Mouse (Mus musculus): Measurements from ENCODE around the gene Cracr2b. TPM values are rescaled to one million over a fixed set of nuclear protein-coding genes. Genes with fewer than 3 reads are reported as not detected.
A peak's percentile ranks its signal among the peaks of the same experiment; 100 is the strongest.

Cracr2b gene
- polyA plus RNA-seq, 1 experiment from 2014 or later = 7.7 TPM

DNA sequence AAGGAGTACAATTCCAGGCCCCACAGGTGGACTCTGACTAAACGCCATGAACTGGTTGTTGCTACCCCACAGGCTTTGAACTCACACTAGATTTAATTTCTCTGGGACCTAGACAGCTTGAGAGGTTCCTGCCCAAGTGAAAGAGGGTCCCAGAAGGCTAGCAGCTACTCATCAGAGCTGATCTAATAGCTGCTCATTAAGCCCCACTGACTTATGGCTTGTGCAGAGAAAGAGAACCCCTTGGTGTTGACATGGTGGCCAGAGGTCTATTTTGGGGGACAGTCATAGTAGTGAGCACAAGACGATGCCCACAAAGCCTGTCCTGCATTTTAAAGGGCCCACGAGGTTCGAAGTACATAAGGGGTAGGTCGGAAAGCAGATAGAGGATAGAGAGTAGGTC lies 13.3 kb downstream of the Cracr2b start:
- no peak overlapping the region for H3K27ac ChIP-seq
- H3K4me1 ChIP-seq (replicated peaks) = peaks cover 52% of the 10 kb centered on the region

DNA sequence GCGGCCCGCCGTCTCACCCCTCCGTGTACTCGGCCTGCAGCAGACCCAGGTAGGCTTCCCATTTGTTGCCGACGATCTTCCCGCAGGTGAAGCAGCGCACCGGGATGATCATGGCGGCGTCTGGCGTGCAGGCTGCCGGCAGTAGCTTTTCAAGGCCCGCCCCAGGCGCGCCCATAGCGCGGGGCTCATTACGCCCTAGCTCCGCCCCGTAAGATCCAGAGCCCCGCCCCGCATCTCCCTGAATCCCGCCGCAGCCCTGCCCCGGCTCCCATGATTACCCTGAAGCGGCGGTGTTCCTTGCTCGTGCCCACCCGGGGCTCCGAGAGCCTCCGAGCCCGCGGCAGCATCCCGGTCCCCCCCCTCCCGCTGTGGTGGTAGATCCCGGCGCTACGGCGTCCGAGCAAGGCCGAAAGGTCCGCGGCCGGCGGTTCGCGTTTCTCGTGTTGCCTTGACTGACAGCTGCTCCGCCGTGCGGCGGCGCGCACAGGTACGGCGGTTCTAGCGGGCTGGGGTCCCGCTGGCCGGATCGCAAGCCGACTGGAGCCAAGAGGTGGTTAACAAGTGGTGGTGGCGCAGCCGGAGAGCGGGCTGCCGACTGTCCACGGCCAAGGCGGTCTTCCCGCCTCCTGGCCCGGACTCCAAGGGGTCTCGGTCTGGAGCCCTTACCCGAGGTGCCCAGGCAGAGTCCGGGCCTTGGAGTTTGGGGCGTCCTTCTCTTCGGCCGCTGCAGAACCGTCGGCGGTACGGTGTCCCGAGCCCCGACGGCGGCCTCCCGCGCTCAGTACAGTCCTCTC lies 14.3 kb downstream of the Cracr2b start, which contains the start of the genes Polr2l and Tspan4:
Polr2l (minus strand) TSS at position 122 of the 794 bp plus-strand sequence.
Tspan4 (plus strand) TSS at position 230 of the 794 bp plus-strand sequence.
- under 1% methylated on average over 87 of the region's 87 CpGs for WGBS
- Histone ChIP-seq H3K4me3 (replicated peaks) (peak within 1 kb of the TSS; percentile 73), H3K4me2 (peak within 1 kb of the TSS; percentile 92), H3K36me3 (peaks cover 25% of the 10 kb centered on the region), H3K27ac (peak within 1 kb of the TSS; percentile 87), H3K27me3 (peaks cover 1% of the 10 kb centered on the region; the same call in 1 of the 2 replicates), H3K4me1 (replicated peaks) (peaks cover 45% of the 10 kb centered on the region), H3K9me3 (no peaks in the 10 kb centered on the region), H3K9ac (replicated peaks) (peak within 1 kb of the TSS; percentile 82)
- peak; percentile 29; the same call in 1 of the 2 replicates for ATAC-seq (ENCODE audit: insufficient number of reproducible peaks, insufficient read depth, low FRiP score, low TSS enrichment, low read depth)

More for the DNA sequence above, 13.3 kb downstream of the Cracr2b start:
- Histone ChIP-seq H3K4me3 (replicated peaks) (peak overlapping the region; percentile 73), H3K36me3 (peaks cover 35% of the 10 kb centered on the region), H3K27me3 (no peaks in the 10 kb centered on the region), H3K9me3 (no peaks in the 10 kb centered on the region), H3K9ac (replicated peaks) (peak overlapping the region; percentile 82), H3K4me2 (peak overlapping the region; percentile 92)
- 10% methylated on average over 5 of the region's 5 CpGs for WGBS
- no peak for ATAC-seq (ENCODE audit: insufficient number of reproducible peaks, insufficient read depth, low FRiP score, low TSS enrichment, low read depth)

DNA sequence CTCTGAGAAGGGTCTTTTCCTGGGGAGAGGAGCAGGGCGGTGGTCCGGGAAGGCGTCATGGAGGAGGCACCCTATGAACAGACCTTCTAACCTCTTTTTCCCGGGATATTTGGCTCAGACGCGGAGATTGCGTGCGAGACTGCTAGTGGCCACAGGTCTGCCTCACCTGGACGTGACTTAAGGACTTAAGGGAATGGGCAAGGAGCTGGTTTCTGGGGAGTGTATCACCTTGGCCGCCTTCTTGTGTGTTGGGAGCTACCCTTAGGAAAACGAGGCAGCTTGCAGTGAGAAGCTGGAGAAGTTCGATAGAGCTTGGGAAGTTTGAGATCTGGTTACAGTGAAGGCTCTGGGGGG lies 14.9 kb downstream of the Cracr2b start:
- peak overlapping the region; percentile 92 for H3K4me2 ChIP-seq

DNA sequence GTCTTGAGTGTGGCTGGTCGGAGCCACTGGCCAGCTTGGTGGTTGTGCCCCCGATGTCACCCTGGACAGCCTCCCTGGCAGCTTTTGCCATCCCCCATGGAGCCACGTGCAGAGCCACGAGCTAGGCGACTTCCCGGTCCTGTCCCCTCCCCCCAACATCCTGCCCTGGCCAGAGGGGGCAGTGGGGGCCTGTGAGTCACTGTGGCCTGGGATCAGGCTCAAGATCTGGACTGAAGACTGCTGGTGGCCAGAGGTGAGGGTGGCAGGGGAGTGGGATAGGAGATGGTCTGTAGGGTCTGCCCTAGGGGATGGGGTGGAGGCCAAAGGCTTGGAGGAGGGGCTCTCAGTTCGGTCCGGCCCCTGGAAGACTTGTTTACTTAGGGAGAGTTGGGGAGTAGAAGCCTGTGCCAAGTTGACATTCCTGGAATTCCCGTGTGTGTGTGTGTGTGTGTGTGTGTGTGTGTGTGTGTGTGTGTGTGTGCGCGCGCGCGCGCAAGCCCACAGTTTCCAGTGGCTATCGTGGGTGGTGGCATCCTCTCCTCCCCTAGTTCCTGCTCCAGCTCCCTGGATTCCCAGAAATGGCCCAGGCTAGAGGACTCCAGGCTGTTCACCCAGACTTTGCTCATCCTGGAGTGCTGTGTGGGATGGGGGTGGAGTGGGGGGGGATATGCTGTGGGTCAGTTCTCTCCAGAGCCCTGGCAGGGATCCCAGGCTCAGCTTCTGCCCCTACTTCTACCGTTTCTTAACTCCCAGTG lies 15.5 kb downstream of the Cracr2b start:
- H3K4me1 ChIP-seq (replicated peaks) = peaks cover 51% of the 10 kb centered on the region
- WGBS = under 1% methylated on average over 11 of the region's 17 CpGs
- peak; percentile 32; the same call in 1 of the 2 replicates for ATAC-seq (ENCODE audit: insufficient number of reproducible peaks, insufficient read depth, low FRiP score, low TSS enrichment, low read depth)

More for the DNA sequence above, 14.9 kb downstream of the Cracr2b start:
- no peaks in the 10 kb centered on the region for H3K9me3 ChIP-seq
- WGBS = 2% methylated on average over 12 of the region's 12 CpGs
- ATAC-seq (ENCODE audit: insufficient number of reproducible peaks, insufficient read depth, low FRiP score, low TSS enrichment, low read depth) = no peak
- peaks cover 19% of the 10 kb centered on the region for H3K36me3 ChIP-seq
- peak overlapping the region; percentile 87 for H3K27ac ChIP-seq
- H3K4me1 ChIP-seq (replicated peaks) = peaks cover 45% of the 10 kb centered on the region
- H3K4me3 ChIP-seq (replicated peaks) = peak overlapping the region; percentile 73
- H3K9ac ChIP-seq (replicated peaks) = peak overlapping the region; percentile 82
- H3K27me3 ChIP-seq = peaks cover 3% of the 10 kb centered on the region; the same call in 1 of the 2 replicates

DNA sequence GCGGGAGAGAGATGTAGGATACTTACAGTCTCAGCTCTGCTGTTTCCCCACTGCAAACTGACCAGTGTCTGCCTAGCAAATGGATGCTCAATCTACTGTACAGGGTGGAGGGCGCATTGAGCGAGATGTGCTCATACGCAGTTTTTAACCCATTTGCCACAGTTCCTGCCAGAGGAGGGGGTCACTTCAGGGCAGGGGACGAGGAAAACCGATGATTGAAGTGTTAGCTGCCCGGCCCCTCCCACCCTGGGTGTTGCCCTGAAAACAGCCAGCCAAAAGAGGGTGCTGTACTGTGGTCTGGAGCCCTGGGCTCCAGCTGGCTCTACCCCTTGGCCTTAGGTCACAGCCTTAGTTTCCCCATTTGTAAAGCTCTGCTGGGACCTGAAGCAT lies 16.1 kb downstream of the Cracr2b start:
- peaks cover 56% of the 10 kb centered on the region for H3K4me1 ChIP-seq (replicated peaks)

More for the DNA sequence above, 15.5 kb downstream of the Cracr2b start:
- H3K36me3 ChIP-seq = peaks cover 13% of the 10 kb centered on the region
- peak overlapping the region; percentile 73 for H3K4me3 ChIP-seq (replicated peaks)
- H3K27ac ChIP-seq = peak overlapping the region; percentile 87
- peaks cover 8% of the 10 kb centered on the region for H3K27me3 ChIP-seq
- no peaks in the 10 kb centered on the region for H3K9me3 ChIP-seq
- peak overlapping the region; percentile 92 for H3K4me2 ChIP-seq
- peak overlapping the region; percentile 82 for H3K9ac ChIP-seq (replicated peaks)

DNA sequence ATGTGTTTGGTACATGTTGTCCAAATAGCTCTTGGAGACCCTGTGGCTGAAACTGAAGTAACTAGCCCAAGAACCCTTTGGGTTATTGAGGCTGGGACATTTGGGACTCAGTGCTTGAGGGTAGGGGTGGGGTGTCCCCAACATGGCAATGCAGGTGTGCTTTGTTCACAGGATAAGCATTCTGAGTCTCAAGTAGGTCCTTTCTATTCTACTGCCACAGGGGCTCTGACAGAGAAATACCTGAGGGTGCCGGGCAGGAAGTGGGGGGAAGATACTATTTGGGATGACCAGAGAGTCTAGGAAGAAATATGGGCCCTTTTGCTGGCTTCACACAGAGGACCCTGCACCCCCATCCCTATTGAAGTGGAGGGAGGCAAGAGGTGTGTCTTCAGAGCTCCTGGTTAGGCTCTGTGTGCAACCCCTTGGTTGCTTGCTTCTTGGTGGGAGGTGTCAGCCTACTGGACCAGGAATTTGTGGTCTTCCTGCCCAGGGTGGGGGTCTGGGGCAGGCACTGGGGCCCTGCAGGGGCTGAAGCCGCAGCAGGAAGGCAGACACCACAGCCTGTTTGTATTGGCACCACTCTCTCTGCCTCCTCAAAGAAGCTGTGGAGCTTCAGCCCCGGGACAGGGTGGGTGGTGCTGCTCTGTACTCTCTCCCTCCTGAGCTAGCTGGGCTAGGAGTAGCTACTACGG lies 16.8 kb downstream of the Cracr2b start:
- Histone ChIP-seq H3K4me1 (replicated peaks) (peaks cover 64% of the 10 kb centered on the region), H3K4me2 (peak overlapping the region; percentile 92), H3K27me3 (peaks cover 21% of the 10 kb centered on the region), H3K9ac (replicated peaks) (peak overlapping the region; percentile 42; the same call in 1 of the 2 replicates), H3K36me3 (peaks cover 2% of the 10 kb centered on the region), H3K9me3 (no peaks in the 10 kb centered on the region), H3K27ac (peak overlapping the region; percentile 87), H3K4me3 (replicated peaks) (0 out of 2 replicates have a peak overlapping the region, but pooled peaks have one; percentile 73)
- 58% methylated on average over 4 of the region's 4 CpGs for whole genome bisulfite sequencing
- no peak for ATAC-seq (ENCODE audit: insufficient number of reproducible peaks, insufficient read depth, low FRiP score, low TSS enrichment, low read depth)

More for the DNA sequence above, 16.1 kb downstream of the Cracr2b start:
- no peak for ATAC-seq (ENCODE audit: insufficient number of reproducible peaks, insufficient read depth, low FRiP score, low TSS enrichment, low read depth)
- Histone ChIP-seq H3K36me3 (peaks cover 10% of the 10 kb centered on the region), H3K9ac (replicated peaks) (peak overlapping the region; percentile 82), H3K4me2 (peak overlapping the region; percentile 92), H3K27ac (peak overlapping the region; percentile 87), H3K27me3 (peaks cover 14% of the 10 kb centered on the region), H3K4me3 (replicated peaks) (peak overlapping the region; percentile 73), H3K9me3 (no peaks in the 10 kb centered on the region)
- 17% methylated on average over 7 of the region's 7 CpGs for WGBS

DNA sequence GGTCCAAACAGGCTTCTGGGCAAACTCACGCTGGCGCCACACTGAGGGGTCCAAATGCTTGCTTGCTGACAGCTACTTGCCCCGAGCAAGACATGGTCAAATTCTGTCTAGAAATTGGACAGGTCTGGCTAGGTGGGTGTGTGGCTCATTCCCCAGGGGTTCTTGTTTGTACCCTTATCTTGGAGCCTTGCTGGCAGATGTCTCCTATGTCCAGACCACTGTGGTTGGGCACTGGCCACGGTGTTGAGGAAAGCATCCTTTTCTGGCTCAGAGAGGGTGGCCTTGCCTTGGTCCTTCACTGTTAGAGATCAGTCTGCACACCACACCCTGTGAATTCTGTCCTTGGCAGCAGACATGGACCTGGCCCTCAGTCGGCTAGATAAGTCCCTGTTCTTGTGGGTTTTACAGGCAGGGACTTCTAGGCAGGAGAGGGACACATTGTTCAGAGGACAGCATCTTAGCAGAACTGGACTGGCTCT lies 17.4 kb downstream of the Cracr2b start:
- peak overlapping the region; percentile 92; the same call in 1 of the 2 replicates for H3K4me2 ChIP-seq
- H3K9me3 ChIP-seq = no peaks in the 10 kb centered on the region
- H3K4me1 ChIP-seq (replicated peaks) = peaks cover 66% of the 10 kb centered on the region
- H3K9ac ChIP-seq (replicated peaks) = peak overlapping the region; percentile 42; the same call in 1 of the 2 replicates
- no peak for ATAC-seq (ENCODE audit: insufficient number of reproducible peaks, insufficient read depth, low FRiP score, low TSS enrichment, low read depth)
- H3K36me3 ChIP-seq = no peaks in the 10 kb centered on the region
- peaks cover 27% of the 10 kb centered on the region for H3K27me3 ChIP-seq
- peak overlapping the region; percentile 87 for H3K27ac ChIP-seq
- H3K4me3 ChIP-seq (replicated peaks) = 0 out of 2 replicates have a peak overlapping the region, but pooled peaks have one; percentile 0
- WGBS = 82% methylated on average over 5 of the region's 5 CpGs

DNA sequence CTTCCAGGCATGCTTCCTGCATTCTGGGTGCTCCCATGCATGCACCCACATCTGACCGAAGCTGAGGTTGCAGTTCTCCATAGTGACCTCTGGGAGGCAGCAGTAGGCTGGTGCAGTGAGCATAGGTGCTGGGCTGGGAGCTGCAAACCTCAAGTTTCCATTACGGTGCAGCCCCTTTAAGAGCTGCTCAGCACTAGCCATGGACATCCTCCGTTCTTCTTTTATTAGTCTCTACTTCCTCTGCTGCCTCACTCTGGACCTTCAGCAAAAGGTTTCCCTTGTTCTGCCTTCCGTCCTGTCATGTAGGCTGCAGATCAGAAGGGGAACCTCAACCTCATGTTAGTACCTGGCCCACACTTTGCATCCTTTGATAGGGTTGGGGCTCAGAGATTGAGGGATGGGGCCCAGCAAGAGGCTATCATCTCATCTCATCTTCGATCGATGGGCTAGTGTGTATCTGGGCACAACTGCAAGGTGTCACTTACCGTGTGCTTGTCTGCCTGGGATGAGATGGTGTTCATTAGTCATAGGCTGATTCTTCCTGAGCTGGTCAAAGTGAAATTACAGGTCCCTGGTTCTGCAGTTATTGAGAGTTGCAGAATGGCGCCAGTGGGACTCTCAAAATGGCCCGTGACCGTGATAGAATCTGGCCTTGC lies 20.1 kb downstream of the Cracr2b start:
- H3K27ac ChIP-seq = no peak overlapping the region
- H3K4me3 ChIP-seq (replicated peaks) = peak overlapping the region; percentile 61; the same call in 1 of the 2 replicates
- no peaks in the 10 kb centered on the region for H3K36me3 ChIP-seq
- no peak; the same call in 1 of the 2 replicates for ATAC-seq (ENCODE audit: insufficient number of reproducible peaks, insufficient read depth, low FRiP score, low TSS enrichment, low read depth)
- H3K27me3 ChIP-seq = peaks cover 42% of the 10 kb centered on the region
- H3K4me1 ChIP-seq (replicated peaks) = peaks cover 49% of the 10 kb centered on the region
- H3K9me3 ChIP-seq = no peaks in the 10 kb centered on the region
- H3K4me2 ChIP-seq = peak overlapping the region; percentile 96
- 12% methylated on average over 10 of the region's 10 CpGs for WGBS
- H3K9ac ChIP-seq (replicated peaks) = no peak overlapping the region

DNA sequence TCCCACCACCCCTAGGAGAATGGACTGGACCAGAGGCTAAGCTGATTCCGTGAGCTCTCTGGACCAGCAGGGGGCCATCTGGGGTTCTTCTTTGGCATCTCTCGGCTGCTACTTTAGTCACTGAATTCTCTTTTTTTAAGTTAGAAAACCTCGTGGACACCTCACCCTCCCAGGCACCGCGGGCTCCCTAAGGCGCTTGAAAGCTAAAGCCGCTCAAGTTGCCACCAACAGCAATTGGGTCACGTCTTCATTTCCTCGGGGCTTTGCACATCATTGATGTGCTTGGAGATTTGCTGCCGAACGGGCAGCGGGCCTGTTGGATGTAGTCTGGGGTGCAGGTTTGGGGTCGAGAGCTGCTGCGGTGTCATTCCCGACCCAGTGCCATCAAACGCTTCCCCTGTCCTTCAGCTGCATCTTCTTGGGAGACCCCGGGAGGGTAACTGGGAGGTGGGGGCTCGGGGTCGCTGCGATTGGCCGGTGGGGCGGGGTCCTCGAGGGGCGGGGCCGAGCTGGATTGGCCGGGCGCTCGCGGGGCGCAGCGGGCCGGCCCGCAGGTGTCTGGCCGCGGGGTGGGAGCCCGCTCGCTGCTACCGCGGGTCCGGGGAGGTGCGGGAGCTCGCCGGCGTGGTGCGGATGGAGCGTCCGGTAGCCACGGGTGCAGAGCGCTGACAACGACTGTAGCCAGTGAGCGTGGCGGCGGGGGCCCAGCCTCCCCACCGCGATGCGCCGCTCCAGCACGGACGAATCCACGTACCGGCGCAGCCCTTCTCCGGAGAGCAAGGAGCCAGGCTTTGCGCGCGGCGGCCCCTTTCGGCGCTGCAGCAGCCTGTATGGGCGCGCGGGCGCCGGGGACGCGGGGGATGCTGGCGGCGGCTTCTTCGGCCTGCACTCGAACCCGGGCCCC lies 20.9 kb downstream of the Cracr2b start:
- Histone ChIP-seq H3K27ac (no peak overlapping the region), H3K4me3 (replicated peaks) (peak overlapping the region; percentile 61), H3K36me3 (no peaks in the 10 kb centered on the region), H3K9ac (replicated peaks) (peak overlapping the region; percentile 60), H3K4me2 (peak overlapping the region; percentile 96), H3K9me3 (no peaks in the 10 kb centered on the region), H3K27me3 (peaks cover 42% of the 10 kb centered on the region), H3K4me1 (replicated peaks) (peaks cover 41% of the 10 kb centered on the region)
- 0 out of 2 replicates have a peak, but pooled peaks have one; percentile 4 for ATAC-seq (ENCODE audit: insufficient number of reproducible peaks, insufficient read depth, low FRiP score, low TSS enrichment, low read depth)
- WGBS = 1% methylated on average over 79 of the region's 81 CpGs

All from limb, embryonic 12.5 days (tissue).